Mouse (Mus musculus) lung, postnatal 25 days (tissue): ENCODE data around the gene Blmh.

Experiments
- DNase-seq: peaks from one replicate; pipeline ENCODE4 v3.0.0; 2022; ENCODE audit warnings: low spot score

Blmh gene

DNA sequence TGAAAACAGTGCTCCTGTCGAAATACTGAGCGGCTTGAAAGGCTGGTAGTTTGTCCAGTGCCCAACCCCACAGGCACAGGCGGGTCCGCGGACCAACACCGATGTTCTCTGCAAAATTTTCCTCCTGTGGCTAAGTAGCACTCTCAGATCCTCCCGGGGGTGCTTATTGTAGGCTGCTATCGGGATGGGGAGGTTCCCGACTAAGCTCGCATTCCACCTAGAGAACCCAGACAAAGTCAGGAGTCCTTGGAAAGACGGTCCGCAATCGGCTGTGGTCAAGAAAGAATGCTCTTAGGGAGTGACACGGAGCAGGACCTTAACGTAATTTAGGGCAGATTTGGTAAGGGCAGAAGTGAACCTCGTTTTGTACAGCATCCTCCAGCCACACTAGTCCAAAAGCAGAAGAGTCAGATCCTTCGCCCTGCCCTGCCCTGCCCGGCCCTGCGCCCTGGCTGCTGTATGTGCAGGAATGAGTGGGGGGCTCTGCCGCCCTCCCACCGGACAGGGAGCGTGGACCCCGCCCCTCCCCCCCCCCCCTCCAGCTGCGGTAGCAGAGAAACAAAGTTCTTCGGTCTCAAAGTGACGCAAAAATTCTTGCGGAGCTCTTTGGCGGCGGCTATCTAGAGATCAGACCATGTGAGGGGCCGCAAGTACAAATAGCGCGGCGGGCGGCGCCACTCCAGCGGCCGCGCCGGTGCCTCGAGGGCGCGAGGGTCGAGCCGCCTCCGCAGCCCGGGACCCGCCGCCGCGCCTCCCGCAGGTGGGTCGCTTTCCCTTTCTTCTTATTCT, 73.5 kb downstream of the Blmh start, which contains the start of gene Slc6a4:
Gene Slc6a4, plus strand, starts transcription at position 688 of the 789 bp plus-strand sequence.
- no peak for DNase-seq

DNA sequence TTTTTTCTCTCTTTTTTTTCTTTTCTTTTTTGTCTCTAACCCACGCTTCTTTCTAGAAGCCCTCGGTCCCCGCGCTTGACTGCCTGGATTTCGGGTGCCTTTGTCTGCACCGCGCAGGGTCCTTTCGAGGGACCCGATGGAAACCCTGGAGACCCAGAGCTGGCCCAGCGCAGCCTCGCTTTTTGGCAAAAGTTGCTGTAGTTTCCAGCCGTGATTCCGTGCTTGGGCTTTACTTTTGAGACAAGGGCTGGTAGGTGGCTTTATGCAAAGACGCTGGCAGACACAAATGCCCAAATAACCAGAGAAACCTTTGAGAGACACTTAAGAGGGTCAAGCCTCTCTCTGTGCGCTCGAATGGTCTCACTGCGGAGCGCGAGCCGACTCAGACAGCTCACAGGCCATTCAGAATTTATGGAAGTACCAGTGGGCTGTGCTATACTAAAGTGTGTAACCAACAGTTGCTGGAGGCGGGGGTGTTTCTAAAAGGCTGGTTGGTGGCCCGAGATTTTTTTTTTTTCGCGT, 74.2 kb downstream of the Blmh start:
- DNase-seq = no peak

DNA sequence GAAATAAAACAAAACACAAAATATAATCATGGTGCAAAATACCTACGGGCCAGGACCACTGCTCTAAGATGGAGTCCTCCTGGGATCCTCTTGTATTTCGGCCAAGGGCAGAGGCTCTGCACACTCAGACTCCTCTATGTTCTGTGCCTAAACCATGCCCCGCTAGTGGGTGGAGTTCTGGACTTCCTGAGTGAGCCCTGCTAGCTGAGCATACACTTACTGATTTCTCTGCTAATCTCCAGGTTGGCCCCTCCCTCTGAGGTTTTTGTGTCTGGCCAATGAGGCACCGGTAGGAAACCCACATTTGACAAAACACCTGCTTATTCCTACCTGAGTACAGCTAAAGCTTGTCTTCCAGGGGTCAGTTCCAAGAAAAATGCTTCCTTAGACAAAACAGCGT, 76.1 kb downstream of the Blmh start:
- DNase-seq = no peak

DNA sequence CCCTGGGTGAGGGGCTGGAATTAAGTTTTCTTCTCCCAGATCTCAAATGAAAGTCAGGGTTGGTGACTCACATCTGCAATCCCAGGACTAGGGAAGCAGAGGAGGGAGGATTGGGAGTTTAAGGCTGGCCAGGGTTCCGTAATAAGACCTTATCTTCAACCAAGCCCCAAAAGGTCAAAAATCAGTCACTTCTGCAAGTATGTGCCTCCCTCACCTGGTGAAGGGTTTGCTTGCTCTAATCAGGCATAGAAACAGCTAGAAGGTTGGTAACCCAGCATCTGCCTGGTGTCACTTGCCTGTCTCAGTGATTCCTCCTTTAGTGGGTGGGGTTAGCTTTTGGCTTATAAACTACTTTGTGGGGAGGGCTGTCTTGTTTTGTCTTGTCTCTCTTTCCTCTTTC, 77.8 kb downstream of the Blmh start:
- DNase-seq = no peak

DNA sequence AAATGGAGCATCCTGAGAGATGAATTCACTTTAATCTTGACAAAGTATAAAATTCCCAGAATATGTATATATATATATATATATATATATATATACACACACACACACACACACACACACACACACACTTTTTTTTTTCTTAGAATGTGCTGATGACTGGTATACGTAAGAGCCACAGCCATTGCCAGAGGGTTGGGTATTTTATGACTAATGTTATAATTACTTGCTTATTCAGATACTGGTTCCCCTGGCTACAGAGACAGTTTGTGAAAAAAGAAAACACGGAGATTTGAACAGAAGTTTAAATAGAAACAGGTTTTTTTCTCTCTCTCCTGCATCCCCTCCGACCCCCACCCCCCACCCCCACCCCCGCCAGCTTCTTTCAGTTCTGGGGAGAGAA, 81.3 kb downstream of the Blmh start:
- DNase-seq = no peak

DNA sequence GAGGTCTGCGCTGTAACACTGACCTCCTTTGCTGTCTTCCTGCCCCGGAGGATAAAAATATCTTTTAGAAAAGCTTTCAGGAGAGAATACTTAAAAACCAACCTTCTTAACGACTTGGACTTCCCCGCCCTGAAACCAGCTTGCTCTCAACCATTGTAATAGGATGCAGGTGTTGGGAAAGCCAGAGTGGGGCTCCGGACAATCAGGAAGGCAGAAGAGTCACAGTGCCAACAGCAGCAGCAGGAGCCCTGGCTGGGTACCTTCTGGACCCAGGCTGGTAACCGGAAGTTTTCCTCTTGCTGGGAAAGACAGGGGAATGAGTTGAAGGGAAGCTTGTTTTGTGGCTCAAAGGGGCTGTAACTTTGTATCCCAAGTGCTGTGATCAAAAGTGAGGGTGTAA, 82.0 kb downstream of the Blmh start:
- DNase-seq = no peak

DNA sequence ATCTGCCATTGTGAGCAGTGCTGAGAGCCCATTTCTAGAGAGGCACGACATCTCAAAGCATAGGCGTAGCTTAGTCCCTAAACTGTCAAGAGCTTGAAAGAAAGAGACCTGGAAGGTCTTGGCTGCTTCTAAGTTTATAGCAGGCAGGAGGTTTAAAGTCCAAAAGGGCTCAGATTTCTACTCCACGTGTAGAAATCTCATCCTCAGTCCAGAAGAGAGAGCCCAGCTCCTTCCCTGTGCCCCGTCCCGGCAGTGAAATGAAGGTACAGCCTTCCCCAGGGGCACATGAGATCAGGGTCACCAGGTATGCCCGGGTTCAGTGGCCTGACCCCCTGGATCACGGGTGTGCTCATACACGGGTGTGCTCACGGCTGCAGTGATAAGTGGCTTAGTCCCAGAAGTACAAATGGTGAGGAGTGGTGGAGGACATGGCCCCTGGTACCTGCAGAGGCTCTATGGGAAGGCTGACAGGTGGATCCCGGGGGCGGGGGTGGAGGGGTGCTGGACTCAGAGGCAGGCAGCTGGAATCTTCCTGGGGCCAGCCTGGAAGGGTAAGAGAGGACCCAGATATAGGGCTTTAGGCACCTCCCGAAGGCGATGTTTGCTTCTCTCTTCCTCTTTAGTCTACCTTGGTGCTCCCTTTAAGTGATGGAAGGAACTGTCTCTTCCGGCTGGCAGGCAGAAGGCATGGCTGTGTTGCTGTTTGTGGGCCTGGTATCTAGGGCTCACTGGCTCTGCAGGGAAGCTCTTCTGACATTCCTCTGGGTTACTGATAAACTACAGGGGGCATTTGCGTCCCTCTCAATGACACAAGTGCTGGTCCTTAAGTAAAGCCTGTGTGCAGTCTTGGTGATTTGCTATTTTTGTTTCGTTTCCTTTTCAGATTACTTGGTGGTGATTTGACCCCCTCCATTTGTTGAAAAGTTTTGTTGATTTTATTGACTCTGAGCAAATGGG, 84.7 kb downstream of the Blmh start:
- no peak for DNase-seq

DNA sequence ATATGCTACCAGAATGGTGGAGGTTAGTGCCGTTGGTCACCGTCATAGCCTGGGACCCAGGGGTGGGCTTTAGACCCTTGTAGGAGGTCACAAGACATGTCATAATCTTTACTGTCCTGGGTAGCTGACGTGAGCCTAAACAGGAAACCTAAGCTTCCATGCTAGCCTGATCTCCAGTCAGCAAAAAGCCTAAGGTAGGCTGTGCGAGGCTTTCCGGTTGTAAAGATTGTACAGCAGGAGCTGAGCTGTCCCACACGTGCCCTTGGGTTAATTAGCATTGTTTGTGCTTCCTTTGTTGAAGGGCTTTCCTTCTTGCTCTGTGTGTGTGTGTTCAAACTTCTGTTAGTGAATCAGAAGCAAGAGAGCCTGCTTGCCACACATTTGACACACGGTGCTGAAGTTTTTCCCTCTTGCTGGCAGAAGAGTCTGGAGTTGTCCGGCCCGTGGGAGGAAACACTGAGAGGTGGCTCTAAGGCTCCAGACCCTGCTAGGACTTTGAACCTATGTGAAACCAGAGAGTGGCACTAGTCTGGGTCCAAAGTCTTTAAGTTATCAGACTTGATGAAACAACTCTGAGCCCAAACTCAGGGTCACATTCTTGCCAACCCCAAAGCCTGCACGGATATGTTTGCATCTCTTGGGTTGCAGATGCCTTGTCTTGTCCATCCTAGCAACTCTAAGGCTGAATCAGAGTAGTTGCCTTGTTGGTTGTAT, 86.3 kb downstream of the Blmh start:
- no peak for DNase-seq

DNA sequence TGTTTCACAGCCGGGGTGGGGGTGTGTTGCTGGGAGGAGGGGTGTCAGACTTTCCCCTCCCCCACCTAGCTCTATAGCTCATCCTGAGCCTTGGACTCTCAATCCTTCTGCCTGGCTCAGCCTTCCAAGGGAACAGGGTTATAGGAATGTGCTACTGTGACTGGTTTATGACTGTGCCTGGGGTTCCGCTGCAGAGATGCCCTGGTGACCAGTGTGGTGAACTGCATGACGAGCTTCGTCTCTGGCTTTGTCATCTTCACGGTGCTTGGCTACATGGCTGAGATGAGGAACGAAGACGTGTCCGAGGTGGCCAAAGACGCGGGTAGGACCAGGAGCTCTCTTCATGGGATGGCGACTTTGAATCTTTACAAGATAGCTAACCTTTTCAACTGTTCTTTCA, 93.4 kb downstream of the Blmh start:
- DNase-seq = no peak

DNA sequence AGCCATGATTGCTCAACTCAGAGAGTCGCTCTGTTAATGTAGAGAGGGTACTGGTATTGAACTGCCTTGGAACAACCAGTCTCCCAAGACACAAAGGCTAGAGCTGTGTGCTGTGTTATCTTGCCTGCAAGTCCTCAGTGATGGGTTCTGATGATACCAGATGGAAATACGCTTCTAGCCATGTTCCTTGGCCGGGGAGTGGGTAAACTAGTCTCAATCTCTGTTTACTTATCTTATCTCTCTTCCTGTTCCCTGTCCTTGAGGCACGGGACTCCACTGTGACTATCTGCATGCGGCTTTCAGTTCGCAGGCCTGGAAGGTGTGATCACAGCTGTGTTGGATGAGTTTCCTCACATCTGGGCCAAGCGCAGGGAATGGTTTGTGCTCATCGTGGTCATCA, 94.9 kb downstream of the Blmh start:
- DNase-seq = no peak

DNA sequence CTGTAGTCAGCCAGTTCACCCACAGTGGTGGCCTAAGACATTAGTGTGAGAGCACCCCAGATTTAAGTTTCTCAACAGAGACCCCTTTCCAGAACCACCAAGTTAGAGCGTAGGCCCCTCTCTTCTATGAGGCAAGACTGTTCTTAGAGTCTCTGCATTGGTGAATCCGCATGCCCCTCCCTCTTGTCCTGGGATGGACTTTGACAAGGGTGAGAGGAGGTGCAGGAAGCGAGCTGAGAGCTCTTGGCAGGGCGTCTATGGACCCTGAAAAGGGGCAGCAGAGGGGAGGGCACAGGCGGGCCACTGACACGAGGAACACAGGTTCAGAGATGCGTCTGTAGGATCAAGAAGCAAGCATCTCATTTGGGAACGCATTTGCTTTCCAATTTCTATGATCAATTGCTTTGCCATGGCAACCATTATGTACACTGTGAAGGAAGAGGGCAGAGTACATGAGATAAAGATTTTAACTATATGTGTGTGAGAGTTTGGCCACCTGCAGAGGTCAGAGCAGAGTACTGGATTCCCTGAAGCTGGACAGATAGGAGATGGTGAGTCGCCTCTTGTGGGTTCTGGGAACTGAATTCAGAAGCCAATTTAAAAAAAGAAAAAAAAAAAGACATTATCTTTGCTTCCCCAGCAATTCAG, 97.3 kb downstream of the Blmh start:
- no peak for DNase-seq

DNA sequence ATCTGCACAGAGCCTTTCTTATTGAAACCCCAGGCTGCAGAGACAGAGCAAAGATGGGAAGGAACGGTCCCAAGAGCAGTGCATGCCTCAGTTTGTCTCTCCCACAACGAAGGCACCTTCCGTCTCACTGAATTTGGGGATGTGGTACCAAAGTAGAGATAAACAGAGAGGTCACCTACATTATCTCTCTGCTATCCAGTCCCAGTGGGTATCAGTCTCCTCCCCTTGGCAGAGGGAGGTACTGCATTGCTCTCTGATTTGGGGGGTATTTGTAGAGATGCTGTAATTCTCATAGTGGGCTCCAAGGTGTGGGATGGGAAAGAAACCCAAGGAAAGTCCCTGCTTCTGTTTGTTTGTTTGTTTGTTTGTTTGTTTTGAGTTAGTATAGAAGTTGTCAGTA, 102.0 kb downstream of the Blmh start:
- no peak for DNase-seq

DNA sequence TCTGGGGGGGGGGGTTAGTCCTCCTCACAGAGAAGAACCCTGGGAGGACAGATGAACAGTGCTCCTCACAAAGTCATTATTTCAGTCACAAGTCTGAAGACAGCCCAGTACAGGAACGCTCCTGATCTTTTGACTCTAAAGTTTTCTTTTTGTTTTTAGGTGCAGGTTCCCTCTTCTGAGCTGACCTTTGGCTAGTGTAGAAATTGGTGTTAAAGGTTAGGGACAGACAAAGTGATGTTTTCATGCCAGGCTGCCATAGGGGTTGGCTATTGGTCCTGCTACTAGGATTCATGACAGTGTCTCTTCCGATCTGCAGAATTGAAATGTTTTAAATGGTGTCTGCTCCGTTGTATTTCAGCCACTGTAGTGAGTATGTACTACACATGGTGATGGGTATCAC, 103.5 kb downstream of the Blmh start:
- no peak for DNase-seq

DNA sequence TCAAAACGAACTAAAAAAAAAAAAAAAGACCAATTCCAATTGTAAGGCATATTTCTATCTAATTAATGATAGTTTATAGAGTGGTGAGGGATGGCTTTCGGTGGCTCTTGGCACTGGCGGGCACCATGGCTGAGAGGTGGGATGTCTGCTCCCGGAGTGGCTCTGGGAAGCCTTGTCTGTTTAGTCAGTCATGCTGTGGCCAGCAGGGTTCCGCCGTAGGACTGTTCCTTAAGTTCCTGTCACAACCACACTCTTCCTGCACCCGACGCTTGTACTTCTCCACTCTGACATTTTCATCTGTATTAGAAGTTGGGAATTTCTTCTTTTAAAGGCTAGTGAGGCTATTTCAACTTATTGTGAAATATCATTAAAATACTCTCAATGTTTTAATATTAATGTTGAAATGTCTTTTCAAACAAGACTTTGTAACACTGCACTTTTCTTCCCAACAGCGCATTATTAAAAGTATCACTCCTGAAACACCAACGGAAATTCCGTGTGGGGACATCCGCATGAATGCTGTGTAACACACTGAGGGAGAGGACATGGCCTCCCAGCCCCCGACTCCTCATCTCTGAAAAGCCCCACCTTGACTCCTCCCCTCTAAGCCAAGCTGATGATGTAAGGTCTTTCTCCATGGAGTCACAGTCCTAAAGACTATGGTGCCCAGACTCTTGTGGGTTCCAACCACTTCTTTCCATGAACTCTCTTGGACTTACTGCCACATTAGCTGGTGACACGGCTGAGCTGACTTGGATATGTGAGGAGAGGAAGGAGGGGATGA, 106.7 kb downstream of the Blmh start:
- DNase-seq = no peak
